Mouse (Mus musculus) stomach, embryonic 15.5 days (tissue): ENCODE data around the gene Ctsr. TPM values are rescaled to one million over a fixed set of nuclear protein-coding genes. Genes with fewer than 3 reads are reported as not detected.
"Not testable (repeated sequence)": the region's sequence is repeated elsewhere in the genome, so short reads cannot be mapped to it uniquely, and the experiment has no call there.

Experiments
- ATAC-seq: fragments of 200-750 bp; cut with Nextera tagmentation; 2 replicates; pipeline ENCODE4 v1.8.0; 2017; ENCODE audit warnings: low read depth, moderate number of reproducible peaks, moderate TSS enrichment; ENCODE audit not compliant: insufficient read depth, low FRiP score
- H3K27ac ChIP-seq: fragments of 300-500 bp; sonication (generic); 2 replicates; pipeline ENCODE4 v1.5.1; 2015; ENCODE audit warnings: mild to moderate bottlenecking, inconsistent platforms
- H3K27me3 ChIP-seq: fragments of 300-500 bp; sonication (generic); replicated peaks from 2 replicates; pipeline ENCODE4 v1.6.1; 2015; ENCODE audit warnings: inconsistent platforms
- H3K36me3 ChIP-seq: fragments of 300-500 bp; sonication (generic); 2 replicates; pipeline ENCODE4 v1.6.1; 2015; ENCODE audit warnings: inconsistent platforms
- H3K4me1 ChIP-seq: fragments of 300-500 bp; sonication (generic); 2 replicates; pipeline ENCODE4 v1.6.1; 2015; ENCODE audit warnings: inconsistent platforms
- H3K4me2 ChIP-seq: fragments of 300-500 bp; sonication (generic); 2 replicates; pipeline ENCODE4 v1.6.1; 2015; ENCODE audit warnings: mild to moderate bottlenecking, inconsistent platforms
- H3K4me3 ChIP-seq: fragments of 300-500 bp; sonication (generic); replicated peaks from 2 replicates; pipeline ENCODE4 v1.5.1; 2015; ENCODE audit warnings: inconsistent platforms
- H3K9ac ChIP-seq: fragments of 300-500 bp; sonication (generic); 2 replicates; pipeline ENCODE4 v1.6.1; 2015; ENCODE audit warnings: inconsistent platforms
- H3K9me3 ChIP-seq: fragments of 300-500 bp; sonication (generic); 2 replicates; pipeline ENCODE4 v1.6.1; 2016; ENCODE audit warnings: inconsistent platforms
- WGBS: fragments of 180-500 bp; shearing (Covaris S2); methylation state at CpG from one replicate; pipeline ENCODE4 v1.1.7; 2015; 5-methylcytosine and 5-hydroxymethylcytosine counted together
- polyA plus RNA-seq: library from polyadenylated mRNA; unstranded; fragments of >200 nt; fragmentation: Nextera tagmentation; extraction: Ambion mirVana; gene quantifications from 2 replicates; pipeline ENCODE4 v1.2.1, GENCODE M21; 2015

Gene Ctsr
- not detected in 2 replicates for polyA plus RNA-seq

DNA sequence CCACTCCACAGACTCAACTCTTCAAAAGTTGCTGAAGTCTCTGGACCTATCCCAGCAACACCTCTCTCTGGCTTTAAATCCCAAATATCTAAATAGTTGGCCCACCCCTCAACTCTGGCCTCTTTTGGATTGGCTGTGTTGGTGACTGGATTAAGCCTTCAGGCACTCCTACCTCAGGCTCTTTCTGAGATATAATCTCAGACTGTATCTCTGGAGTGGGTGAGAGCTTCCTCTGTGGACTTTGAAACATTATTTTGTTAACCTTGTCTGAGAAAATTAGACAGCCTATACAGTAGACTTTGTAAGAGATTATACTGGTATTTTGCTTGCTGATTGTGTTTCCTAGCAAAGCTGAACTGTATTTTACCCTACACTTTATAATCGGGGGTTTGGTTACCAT is at the start of gene Ctsr:
Gene Ctsr (minus strand): TSS at position 101 of the 400 bp plus-strand sequence.
- H3K36me3 ChIP-seq = no peaks in the 10 kb centered on the region
- no peak within 1 kb of the TSS for H3K4me3 ChIP-seq
- H3K27me3 ChIP-seq = no peaks in the 10 kb centered on the region
- H3K27ac ChIP-seq = no peak within 1 kb of the TSS
- no peak within 1 kb of the TSS for H3K4me2 ChIP-seq
- H3K4me1 ChIP-seq = no peaks in the 10 kb centered on the region
- no peaks in the 10 kb centered on the region for H3K9me3 ChIP-seq
- ATAC-seq = no peak
- 85% methylated on average over 1 of the region's 1 CpGs for WGBS
- no peak within 1 kb of the TSS for H3K9ac ChIP-seq

GRCm38 (mm10) chr13:61203310-61203709 is 39.3 kb upstream of the Ctsr start, which contains the start of gene Cts6:
Gene Cts6 (minus strand): TSS chr13:61203410.
- H3K27me3 ChIP-seq = no peaks in the 10 kb centered on the region
- WGBS = 79% methylated on average over 3 of the region's 3 CpGs

DNA sequence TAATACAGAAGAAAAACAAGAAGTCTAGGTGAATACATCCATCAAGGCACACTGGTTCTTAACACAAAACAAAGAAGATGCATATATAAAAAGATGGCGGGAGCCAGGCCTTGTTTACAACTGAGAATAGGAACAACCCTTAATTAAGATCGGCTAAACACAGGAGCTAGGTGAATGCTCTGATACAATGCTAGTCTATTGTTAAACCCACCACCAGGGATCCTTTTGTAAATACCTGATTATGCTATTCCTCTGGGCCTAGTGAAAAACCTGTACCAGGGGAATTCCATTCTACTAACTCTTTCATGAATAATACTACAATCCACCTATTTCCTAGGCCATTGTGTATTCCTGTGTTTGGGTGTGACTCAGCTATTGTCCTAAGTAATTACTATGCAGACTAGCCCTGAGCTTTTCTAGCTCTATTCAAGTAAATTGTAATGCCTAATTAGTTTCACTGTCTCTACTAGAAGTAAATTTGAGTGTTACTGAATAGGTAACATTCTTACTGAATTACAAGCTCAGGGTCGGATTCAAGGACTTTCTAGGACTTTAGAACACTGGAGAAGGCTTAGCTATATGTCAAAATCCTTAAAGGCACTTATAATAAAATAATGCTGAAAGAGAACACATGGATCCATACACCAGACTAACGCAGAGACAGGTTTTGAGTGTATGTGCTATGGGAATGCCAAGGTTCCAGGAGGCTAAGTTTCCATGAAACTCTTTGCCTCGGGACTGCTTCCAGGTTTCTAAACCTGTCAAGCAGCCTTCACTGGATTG is 21.3 kb upstream of the Ctsr start:
- 79% methylated on average over 5 of the region's 5 CpGs for WGBS
- H3K4me1 ChIP-seq, H3K27ac ChIP-seq, H3K27me3 ChIP-seq, ATAC-seq, H3K4me2 ChIP-seq, H3K9ac ChIP-seq, H3K9me3 ChIP-seq, H3K4me3 ChIP-seq, H3K36me3 ChIP-seq: not testable (repeated sequence)

More at GRCm38 (mm10) chr13:61203310-61203709, 39.3 kb upstream of the Ctsr start, which contains the start of gene Cts6:
- Histone ChIP-seq H3K9ac (no peak within 1 kb of the TSS), H3K9me3 (no peaks in the 10 kb centered on the region), H3K27ac (no peak within 1 kb of the TSS), H3K36me3 (no peaks in the 10 kb centered on the region), H3K4me2 (no peak within 1 kb of the TSS), H3K4me1 (no peaks in the 10 kb centered on the region), H3K4me3 (no peak within 1 kb of the TSS)
- ATAC-seq = no peak

- H3K4me2 ChIP-seq = no peak overlapping the region
- no peaks in the 10 kb centered on the region for H3K27me3 ChIP-seq
- H3K36me3 ChIP-seq = no peaks in the 10 kb centered on the region
- H3K4me1 ChIP-seq = no peaks in the 10 kb centered on the region
- H3K27ac ChIP-seq = no peak overlapping the region
- H3K9me3 ChIP-seq = no peaks in the 10 kb centered on the region
- ATAC-seq = no peak
- no peak overlapping the region for H3K4me3 ChIP-seq
- 79% methylated on average over 4 of the region's 4 CpGs for WGBS
- no peak overlapping the region for H3K9ac ChIP-seq
Measured at GRCm38 (mm10) chr13:61164622-61165021, 566 bp upstream of the Ctsr start.

Other genes starting within 250 kb of the Ctsr start
- gene Gm49393, start 228.7 kb downstream of the Ctsr start, polyA plus RNA-seq = 0.44 TPM in 1 of 2 replicates, not detected in the other
- gene Gm49391, start 227.7 kb downstream of the Ctsr start, polyA plus RNA-seq = 2.8 and 3.1 TPM in 2 replicates
- gene Ctla2a, start 227.6 kb downstream of the Ctsr start, polyA plus RNA-seq = 27.4 and 29.7 TPM in 2 replicates
- not detected in 2 replicates for gene Tpbpa, start 222.3 kb downstream of the Ctsr start, polyA plus RNA-seq
- gene Ctsj, start 158.3 kb downstream of the Ctsr start, polyA plus RNA-seq = not detected in 2 replicates
- gene Ctsq, start 123.6 kb downstream of the Ctsr start, polyA plus RNA-seq = not detected in 2 replicates
- gene Cts6, start 39.2 kb upstream of the Ctsr start, polyA plus RNA-seq = not detected in 2 replicates
- not detected in 2 replicates for gene Cts8, start 91.1 kb upstream of the Ctsr start, polyA plus RNA-seq
- gene Gm49398, start 124.6 kb upstream of the Ctsr start, polyA plus RNA-seq = not detected in 2 replicates
- gene Cts7, start 193.9 kb upstream of the Ctsr start, polyA plus RNA-seq = not detected in 2 replicates